Mouse (Mus musculus): Measurements from ENCODE around the gene Phxr2. TPM values are rescaled to one million over a fixed set of nuclear protein-coding genes. Genes with fewer than 3 reads are reported as not detected.

Gene Phxr2
- polyA plus RNA-seq, 1 experiment from 2014 or later: not detected

DNA sequence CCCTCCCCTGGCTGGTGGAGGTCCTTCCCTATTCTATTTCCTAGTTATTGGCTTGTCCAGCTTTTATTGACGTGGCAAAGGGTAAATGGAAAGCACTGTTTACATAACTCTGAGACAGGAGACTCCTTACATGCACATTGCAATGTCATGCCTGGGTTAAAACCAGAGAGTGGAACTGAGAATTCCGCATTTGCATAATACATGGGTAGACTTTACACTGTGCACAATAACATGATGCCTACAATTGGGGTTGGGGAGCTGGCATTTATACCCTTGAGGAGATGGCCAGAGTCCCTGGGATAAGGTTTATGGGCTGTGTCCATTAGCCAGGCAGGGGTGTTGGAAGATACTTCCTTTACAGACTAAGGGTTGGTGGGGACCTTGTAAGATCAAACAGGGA is 32.8 kb downstream of the Phxr2 start:
- no peaks in the 10 kb centered on the region for H3K79me2 ChIP-seq (ENCODE audit: inconsistent target)
- no peak overlapping the region for H3K4me3 ChIP-seq (ENCODE audit: inconsistent target)
- no peaks in the 10 kb centered on the region for H3K36me3 ChIP-seq (ENCODE audit: inconsistent target)
- 95% methylated on average over 2 of the region's 2 CpGs for WGBS (ENCODE audit: missing documents)
- no peak overlapping the region for H3K27ac ChIP-seq

DNA sequence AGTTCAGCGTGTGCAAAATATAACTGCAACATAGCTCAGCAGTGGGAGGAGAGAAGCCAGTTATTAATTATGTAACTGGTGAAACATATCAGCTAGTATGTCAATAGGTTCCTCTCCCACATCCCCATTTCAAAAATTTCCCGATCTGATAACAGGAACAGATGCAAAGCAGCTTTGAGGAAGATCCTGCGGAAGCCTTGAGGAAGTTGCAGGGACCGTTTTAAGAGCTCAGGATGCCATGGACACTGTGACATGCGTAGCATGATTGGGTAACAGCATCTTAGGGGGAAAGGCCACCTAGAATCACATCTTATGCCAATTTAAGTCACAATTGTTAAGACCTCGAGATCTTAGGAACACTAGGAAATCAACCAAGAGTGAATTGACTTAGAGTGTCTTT is 36.2 kb downstream of the Phxr2 start:
- Histone ChIP-seq H3K36me3 (ENCODE audit: inconsistent target) (no peaks in the 10 kb centered on the region), H3K4me3 (ENCODE audit: inconsistent target) (no peak overlapping the region), H3K27ac (no peak overlapping the region), H3K79me2 (ENCODE audit: inconsistent target) (no peaks in the 10 kb centered on the region)
- WGBS (ENCODE audit: missing documents): 25% methylated on average over 6 of the region's 6 CpGs

DNA sequence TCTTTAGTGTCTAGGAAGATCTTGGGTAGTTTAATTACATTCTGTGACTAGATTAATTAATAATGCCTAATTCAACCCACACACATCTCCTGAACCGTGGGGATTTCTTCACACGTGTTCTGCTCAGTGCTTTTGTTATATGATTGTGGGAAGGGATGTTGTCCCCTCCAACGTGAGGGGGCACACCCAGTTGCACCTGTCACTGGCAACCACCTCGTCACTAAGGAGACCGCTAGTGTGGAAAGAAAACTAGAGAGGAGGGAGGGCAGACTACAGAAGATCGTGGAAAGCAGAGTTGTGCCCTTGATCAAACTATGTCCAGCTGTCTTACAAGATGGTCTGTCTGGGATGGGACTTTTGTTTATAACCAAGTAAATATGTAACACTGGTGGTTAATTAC is 40.1 kb downstream of the Phxr2 start:
- Histone ChIP-seq H3K4me3 (ENCODE audit: inconsistent target) (no peak overlapping the region), H3K27ac (no peak overlapping the region), H3K36me3 (ENCODE audit: inconsistent target) (no peaks in the 10 kb centered on the region), H3K79me2 (ENCODE audit: inconsistent target) (no peaks in the 10 kb centered on the region)
- WGBS (ENCODE audit: missing documents): 62% methylated on average over 6 of the region's 6 CpGs

DNA sequence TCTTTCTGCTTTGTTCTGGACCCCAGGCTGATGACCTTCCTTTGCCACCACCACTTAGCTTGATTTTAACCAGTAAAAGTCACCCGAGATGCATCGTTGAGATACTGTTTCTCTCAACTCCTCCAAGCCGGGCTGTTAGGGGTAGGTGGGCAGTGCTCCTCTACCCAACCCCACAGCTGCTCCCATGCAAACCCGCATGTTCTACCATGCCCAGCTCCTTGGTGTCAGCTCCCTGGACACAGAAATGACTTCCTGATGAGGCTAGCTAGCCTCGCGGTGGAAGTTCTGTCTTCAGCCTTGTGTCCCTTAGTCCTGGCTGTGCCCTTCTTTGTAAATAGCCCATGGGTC is 40.9 kb downstream of the Phxr2 start:
- H3K27ac ChIP-seq: no peak overlapping the region
- H3K4me3 ChIP-seq (ENCODE audit: inconsistent target): no peak overlapping the region
- H3K79me2 ChIP-seq (ENCODE audit: inconsistent target): no peaks in the 10 kb centered on the region
- H3K36me3 ChIP-seq (ENCODE audit: inconsistent target): no peaks in the 10 kb centered on the region
- WGBS (ENCODE audit: missing documents): 64% methylated on average over 6 of the region's 6 CpGs

DNA sequence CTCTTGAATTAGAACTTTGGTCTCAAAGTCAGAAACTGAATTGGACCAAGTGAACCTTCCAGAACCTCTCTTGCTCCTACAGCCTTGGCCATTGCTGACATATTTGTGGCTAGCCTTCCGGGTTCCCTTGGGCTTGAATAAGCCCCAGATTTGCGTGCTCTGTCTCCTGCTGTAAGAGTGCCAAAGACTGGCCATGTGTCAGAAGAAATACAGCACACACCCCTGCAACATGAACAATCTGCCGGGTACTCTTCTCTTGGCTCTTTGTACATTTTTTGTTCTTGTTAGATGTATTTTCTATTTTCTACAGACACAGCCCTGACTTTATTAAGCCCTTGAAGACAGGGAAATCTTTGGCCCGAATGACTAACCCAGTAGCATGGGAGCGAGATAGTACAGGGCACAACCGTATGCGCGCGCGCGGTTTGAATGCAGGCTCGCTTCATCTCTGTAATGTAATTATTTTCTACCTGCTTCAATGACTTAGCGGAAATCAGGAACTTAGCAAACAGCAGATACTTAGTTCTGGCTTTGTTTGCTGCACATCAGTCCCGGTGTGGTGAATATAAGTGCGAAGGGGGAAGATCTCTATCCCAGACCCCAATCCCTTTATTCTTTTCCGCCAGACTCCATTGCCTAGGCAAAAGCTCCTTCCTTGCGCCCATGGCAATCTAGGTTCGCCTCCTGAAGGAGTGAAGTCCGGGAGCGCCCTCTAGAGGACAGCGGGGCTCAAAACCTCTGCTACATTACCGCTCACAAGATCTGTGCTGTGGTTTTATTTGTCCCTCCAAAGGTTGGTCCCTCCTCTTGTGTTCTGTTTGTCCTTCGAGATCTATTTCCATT is 41.5 kb downstream of the Phxr2 start:
- Histone ChIP-seq H3K4me3 (ENCODE audit: inconsistent target) (no peak overlapping the region), H3K79me2 (ENCODE audit: inconsistent target) (no peaks in the 10 kb centered on the region), H3K36me3 (ENCODE audit: inconsistent target) (no peaks in the 10 kb centered on the region), H3K27ac (no peak overlapping the region)
- 48% methylated on average over 23 of the region's 23 CpGs for WGBS (ENCODE audit: missing documents)

DNA sequence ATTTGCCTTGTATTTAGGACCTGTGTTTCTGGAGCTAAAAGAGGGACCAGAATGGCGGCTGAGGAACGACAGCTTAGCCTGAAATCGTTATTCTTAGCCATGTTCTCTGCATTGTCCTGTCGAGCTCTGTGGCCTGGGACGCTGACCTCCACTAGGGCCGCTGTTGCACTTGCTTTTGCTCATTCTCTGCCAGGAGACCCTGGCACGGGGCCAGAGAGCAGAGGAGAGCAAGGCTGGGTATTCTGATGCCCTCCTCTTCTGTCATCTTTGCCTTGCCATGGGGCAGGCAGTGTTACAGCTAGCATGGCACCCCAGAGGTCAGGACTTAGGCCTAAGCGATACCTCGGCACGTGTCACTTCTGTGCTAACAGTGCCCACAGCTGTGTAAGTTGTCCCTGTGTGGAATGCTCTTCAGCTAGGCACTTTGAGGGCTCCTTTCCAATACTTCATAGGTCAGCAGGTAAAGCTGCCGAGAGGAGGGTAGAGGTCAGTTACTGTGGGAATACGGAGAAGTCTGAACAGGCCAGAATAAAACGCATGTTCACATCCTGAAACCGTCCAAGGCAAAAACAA is 42.6 kb downstream of the Phxr2 start:
- no peaks in the 10 kb centered on the region for H3K79me2 ChIP-seq (ENCODE audit: inconsistent target)
- WGBS (ENCODE audit: missing documents): 90% methylated on average over 14 of the region's 14 CpGs
- H3K27ac ChIP-seq: no peak overlapping the region
- no peak overlapping the region for H3K4me3 ChIP-seq (ENCODE audit: inconsistent target)
- H3K36me3 ChIP-seq (ENCODE audit: inconsistent target): no peaks in the 10 kb centered on the region

DNA sequence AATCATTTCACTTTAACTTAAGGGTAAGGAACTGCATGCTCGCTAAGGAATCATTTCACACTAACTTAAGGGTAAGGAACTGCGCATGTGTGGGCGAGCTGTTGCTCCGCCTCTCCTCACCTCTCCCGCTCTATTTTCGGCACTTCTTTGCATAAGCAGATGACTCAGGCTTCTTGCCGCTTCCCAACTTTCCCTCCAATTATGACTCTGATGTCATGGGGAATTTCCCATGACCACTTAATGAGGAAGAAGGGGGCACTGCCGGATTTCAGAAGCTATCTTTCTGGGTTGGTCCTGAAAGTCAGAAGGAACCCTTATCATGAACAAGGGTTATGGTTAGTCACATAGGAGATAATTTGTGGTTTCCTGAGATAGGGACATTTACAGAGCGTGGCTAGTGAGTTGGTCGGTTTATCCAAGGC is 44.5 kb downstream of the Phxr2 start:
- no peaks in the 10 kb centered on the region for H3K36me3 ChIP-seq (ENCODE audit: inconsistent target)

DNA sequence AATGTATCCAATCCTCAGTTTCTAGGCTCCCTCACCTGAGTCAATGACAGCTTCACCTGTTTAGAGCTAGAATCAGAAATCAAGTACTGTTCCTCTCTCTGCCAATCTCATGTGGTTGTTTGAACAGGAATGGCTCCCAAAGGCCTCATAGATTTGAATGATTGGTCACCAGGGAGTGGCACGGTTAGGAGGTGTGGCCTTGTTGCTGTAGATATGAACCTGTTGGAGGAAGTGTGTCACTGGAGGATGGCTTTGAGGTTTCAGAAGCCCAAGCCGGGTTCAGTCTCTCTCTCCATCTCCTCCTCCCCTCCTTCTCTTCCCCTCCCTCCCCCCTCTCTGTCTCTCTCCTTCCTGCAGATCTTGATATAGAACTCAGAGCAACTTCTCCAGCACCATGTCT is 47.5 kb downstream of the Phxr2 start:
- 51% methylated on average over 2 of the region's 2 CpGs for WGBS (ENCODE audit: missing documents)
- Histone ChIP-seq H3K27ac (no peak overlapping the region), H3K79me2 (ENCODE audit: inconsistent target) (no peaks in the 10 kb centered on the region), H3K36me3 (ENCODE audit: inconsistent target) (no peaks in the 10 kb centered on the region), H3K4me3 (ENCODE audit: inconsistent target) (no peak overlapping the region)

More for the DNA sequence above, 44.5 kb downstream of the Phxr2 start:
- 26% methylated on average over 10 of the region's 10 CpGs for WGBS (ENCODE audit: missing documents)
- Histone ChIP-seq H3K79me2 (ENCODE audit: inconsistent target) (no peaks in the 10 kb centered on the region), H3K4me3 (ENCODE audit: inconsistent target) (no peak overlapping the region), H3K27ac (no peak overlapping the region)

DNA sequence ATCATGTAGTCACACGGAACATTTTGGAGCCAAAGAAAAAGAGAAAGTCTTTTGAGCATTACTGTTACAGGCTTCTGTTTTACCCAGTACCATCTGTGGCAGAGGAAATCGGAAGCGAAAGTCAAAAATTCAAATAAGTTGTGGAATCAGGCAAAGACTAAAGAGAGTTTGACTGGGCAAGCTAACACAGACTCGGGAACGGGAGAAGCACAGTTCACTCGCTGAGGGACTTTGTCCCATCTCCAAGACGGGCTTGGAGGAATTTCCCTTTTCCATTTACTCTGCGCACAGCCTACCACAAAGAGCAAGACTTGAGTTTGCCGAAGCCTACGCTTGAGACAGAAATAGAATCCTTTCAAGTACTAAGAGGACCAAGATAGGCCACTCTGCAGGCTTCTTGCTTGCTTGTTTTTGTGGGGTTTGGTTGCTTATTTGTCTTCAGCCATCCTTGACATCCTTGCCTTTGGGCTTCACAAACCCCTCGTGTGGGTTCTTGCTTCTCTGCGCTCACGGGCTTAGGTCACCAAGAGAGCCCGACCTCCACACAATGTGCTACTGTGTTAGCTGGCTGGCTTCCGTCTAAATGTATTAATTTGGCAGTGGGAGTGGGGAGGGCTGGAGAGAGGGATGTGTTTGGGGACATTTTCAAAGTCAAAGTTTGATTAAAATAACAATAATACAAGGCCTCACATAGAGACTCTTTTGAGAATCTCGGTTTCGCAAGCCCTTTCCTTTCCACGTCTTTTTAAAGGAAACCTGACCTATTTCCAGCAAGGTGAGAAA is 49.8 kb downstream of the Phxr2 start:
- no peaks in the 10 kb centered on the region for H3K79me2 ChIP-seq (ENCODE audit: inconsistent target)
- no peaks in the 10 kb centered on the region for H3K36me3 ChIP-seq (ENCODE audit: inconsistent target)
- H3K27ac ChIP-seq: no peak overlapping the region
- WGBS (ENCODE audit: missing documents): 95% methylated on average over 18 of the region's 18 CpGs
- H3K4me3 ChIP-seq (ENCODE audit: inconsistent target): no peak overlapping the region

Other genes with a start within 250 kb of the Phxr2 start
- 95.0 to 177 TPM (median 143 TPM) in 3 replicates for gene Atp2b1, start 211.9 kb downstream of the Phxr2 start, polyA plus RNA-seq (2018)
- gene Poc1b, start 19.3 kb downstream of the Phxr2 start, polyA plus RNA-seq (2018): 12.0 to 22.8 TPM (median 12.8 TPM) in 3 replicates
- gene Galnt4, start 18.2 kb downstream of the Phxr2 start, polyA plus RNA-seq (2018): 12.3 to 14.2 TPM (median 13.0 TPM) in 3 replicates
- 5.0 to 150 TPM (median 6.0 TPM) in 3 replicates for gene Dusp6, start 136.9 kb upstream of the Phxr2 start, polyA plus RNA-seq (2018)